ENCODE assay signal across 14 mouse cellular contexts in the genomic region with DNA sequence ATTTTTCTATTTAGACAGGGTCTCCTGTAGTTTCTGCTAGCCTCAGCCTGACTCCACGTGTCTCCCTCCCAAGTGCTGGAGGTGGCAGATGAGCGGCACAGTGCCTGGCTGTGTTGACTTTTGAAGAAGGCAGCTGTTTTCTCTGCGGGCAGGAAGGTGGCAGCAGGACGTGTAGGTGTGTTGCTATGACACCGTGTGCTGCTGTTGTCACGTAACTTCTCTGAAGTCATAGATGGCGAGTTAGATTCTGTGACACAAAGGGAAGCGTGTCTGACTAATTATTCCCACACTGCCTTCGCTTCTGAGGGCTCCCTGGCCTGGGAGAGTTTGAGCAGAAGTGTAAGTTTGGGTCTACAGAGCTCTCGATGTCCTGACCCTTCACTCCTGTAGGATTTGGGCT. TPM values are rescaled to one million over a fixed set of nuclear protein-coding genes. Genes with fewer than 3 reads are reported as not detected.
DNase-seq lines count a peak whose midpoint lies in the region; ATAC-seq lines count a peak whose summit lies in the region.
"Had no signal": no experiment of that assay in that cellular context is flagged by ENCODE, and none has a peak within 500 bp of the region (broad histone marks: within the 10 kb centered on the region; RNA-seq: fewer than 3 reads in every experiment).

No protein-coding gene starts in this region.

- ATAC-seq in CD4-positive, CD25-positive, alpha-beta regulatory T cell, adult 4 months: peak; percentile 87
- ATAC-seq in intestine, embryonic 15.5 days: 0 out of 2 replicates have a peak, but pooled peaks have one; percentile 21

- no peaks in the 10 kb centered on the region for H3K27me3 ChIP-seq in intestine, embryonic 15.5 days (replicated peaks)
- no peaks in the 10 kb centered on the region for H3K27me3 ChIP-seq in splenic B cell, adult 2 months (ENCODE audit: control insufficient read depth, insufficient read depth, low read length, poor library complexity, severe bottlenecking)

- no peak overlapping the region for H3K4me3 ChIP-seq in intestine, embryonic 15.5 days (replicated peaks)
- H3K4me3 ChIP-seq: myocyte had no signal

- WGBS in intestine, embryonic 15.5 days: 52% methylated on average over 10 of the region's 10 CpGs

- H3K9ac ChIP-seq in intestine, embryonic 15.5 days: no peak overlapping the region
- H3K9ac ChIP-seq: lung, embryonic 14.5 days had no signal

- 0 out of 2 replicates have a peak, but pooled peaks cover under 1% of the 10 kb centered on the region for H3K4me1 ChIP-seq in intestine, embryonic 15.5 days (replicated peaks)

- H3K27ac ChIP-seq in intestine, embryonic 15.5 days: no peak overlapping the region

- H3K9me3 ChIP-seq in intestine, embryonic 15.5 days: no peaks in the 10 kb centered on the region

- no peak overlapping the region for H3K4me2 ChIP-seq in intestine, embryonic 15.5 days (replicated peaks)
- H3K4me2 ChIP-seq: lung, embryonic 14.5 days had no signal

- no peaks in the 10 kb centered on the region for H3K36me3 ChIP-seq in intestine, embryonic 15.5 days
- no peaks in the 10 kb centered on the region for H3K36me3 ChIP-seq in splenic B cell, adult 2 months (ENCODE audit: control insufficient read depth, insufficient read depth, low read length, poor library complexity, severe bottlenecking)

- peak; percentile 17 to 53 for DNase-seq in left cerebral cortex, adult 18-20 months (ENCODE audit: low spot score in 2 of 2)
- DNase-seq in left cerebral cortex, adult 11 months (ENCODE audit: low spot score): no peak
- peak; percentile 89 for DNase-seq in splenic B cell, adult 2 months (ENCODE audit: low read depth, low spot score)
- DNase-seq in adrenal gland, postnatal 36 days: no peak
- no peak for DNase-seq in kidney, postnatal 10 days
- DNase-seq in cerebellum, postnatal 25 days: no peak
- DNase-seq: adrenal gland, postnatal 25 days; cerebellum, postnatal 36 days; heart, postnatal 10 days; lung, embryonic 14.5 days had no signal

RNA-seq across cellular contexts. Expression of a gene that starts 20.6 kb away (rescaled TPM):
- total RNA-seq in left cerebral cortex, adult 18-20 months (2021): not detected
- 1 to 10 TPM; 1.9 to 2.3 TPM for polyA plus RNA-seq in CD4-positive, CD25-positive, alpha-beta regulatory T cell, adult 4 months (2017; shearing (Covaris generic))
- 0.14 TPM in 1 of 2 replicates, not detected in the other for polyA plus RNA-seq in intestine, embryonic 15.5 days (2015; fragmentation: Nextera tagmentation; extraction: Ambion mirVana)
- total RNA-seq in adrenal gland, postnatal 36 days (2021): not detected
- total RNA-seq: adrenal gland, postnatal 25 days; heart, postnatal 10 days had no signal
- polyA plus RNA-seq: myocyte had no signal

RNA-seq across cellular contexts. Expression of a gene that starts 28.4 kb away (rescaled TPM):
- total RNA-seq in left cerebral cortex, adult 18-20 months (2021): not detected
- polyA plus RNA-seq in CD4-positive, CD25-positive, alpha-beta regulatory T cell, adult 4 months (2017; shearing (Covaris generic)): 100 to 1,000 TPM; 638 to 724 TPM
- polyA plus RNA-seq in intestine, embryonic 15.5 days (2015; fragmentation: Nextera tagmentation; extraction: Ambion mirVana): 1.4 and 1.6 TPM in 2 replicates
- total RNA-seq in adrenal gland, postnatal 36 days (2021): under 1 TPM; 0.40 to 0.63 TPM
- total RNA-seq: layer of hippocampus, adult 8-10 months had no signal

RNA-seq across cellular contexts. Expression of a gene that starts 33.6 kb away (rescaled TPM):
- total RNA-seq in left cerebral cortex, adult 18-20 months (2021): 1 to 10 TPM; 6.5 to 6.8 TPM
- polyA plus RNA-seq in CD4-positive, CD25-positive, alpha-beta regulatory T cell, adult 4 months (2017; shearing (Covaris generic)): 100 to 1,000 TPM in 1 of 2 experiments, 10 to 100 TPM in 1; 88.2 to 156 TPM
- 8.7 and 10.7 TPM in 2 replicates for polyA plus RNA-seq in intestine, embryonic 15.5 days (2015; fragmentation: Nextera tagmentation; extraction: Ambion mirVana)
- total RNA-seq in adrenal gland, postnatal 36 days (2021): 10 to 100 TPM in 1 of 2 experiments, 1 to 10 TPM in 1; 9.3 to 11.5 TPM

RNA-seq across cellular contexts. Expression of a gene that starts 48.4 kb away (rescaled TPM):
- 1 to 10 TPM; 8.1 to 9.5 TPM for total RNA-seq in left cerebral cortex, adult 18-20 months (2021)
- polyA plus RNA-seq in CD4-positive, CD25-positive, alpha-beta regulatory T cell, adult 4 months (2017; shearing (Covaris generic)): under 1 TPM in 1 of 2 experiments, not detected in 1; 0.28 TPM
- polyA plus RNA-seq in intestine, embryonic 15.5 days (2015; fragmentation: Nextera tagmentation; extraction: Ambion mirVana): 78.6 and 83.8 TPM in 2 replicates
- total RNA-seq in adrenal gland, postnatal 36 days (2021): 10 to 100 TPM; 76.7 to 87.4 TPM

RNA-seq across cellular contexts. Expression of a gene that starts 49.9 kb away (rescaled TPM):
- 100 to 1,000 TPM; 111 to 145 TPM for total RNA-seq in left cerebral cortex, adult 18-20 months (2021)
- 10 to 100 TPM; 17.0 to 28.4 TPM for polyA plus RNA-seq in CD4-positive, CD25-positive, alpha-beta regulatory T cell, adult 4 months (2017; shearing (Covaris generic))
- polyA plus RNA-seq in intestine, embryonic 15.5 days (2015; fragmentation: Nextera tagmentation; extraction: Ambion mirVana): 4.6 and 5.3 TPM in 2 replicates
- 10 to 100 TPM; 34.4 to 40.2 TPM for total RNA-seq in adrenal gland, postnatal 36 days (2021)

Comparison
In these comparisons a context has a peak if more than half of its experiments do, and no peak if none do; other contexts are left out.
1. DNase-seq: peak in left cerebral cortex, adult 18-20 months (2 of 2) and splenic B cell, adult 2 months (single experiment); none in left cerebral cortex, adult 11 months (single experiment), adrenal gland, postnatal 36 days (0 of 2), kidney, postnatal 10 days (single experiment) and cerebellum, postnatal 25 days (0 of 2).